Mouse (Mus musculus) lung, adult 2 months (tissue): ENCODE measurements around the gene Rabggta. TPM values are rescaled to one million over a fixed set of nuclear protein-coding genes. Genes with fewer than 3 reads are reported as not detected.

Source experiments
- DNase-seq: peaks from one replicate; pipeline ENCODE4 v3.0.0; 2022
- H3K4me1 ChIP-seq: fragments of 200-500 bp; 2 replicates; pipeline ENCODE4 v1.6.1; 2011; ENCODE audit warnings: low read length; ENCODE audit not compliant: control insufficient read depth, insufficient read depth
- H3K4me3 ChIP-seq: fragments of 200-500 bp; replicated peaks from 2 replicates; pipeline ENCODE3; 2011; ENCODE audit warnings: low read depth, mild to moderate bottlenecking, control low read depth, low read length; ENCODE audit errors: extremely low read depth
- CTCF ChIP-seq: fragments of 200-500 bp; IDR thresholded peaks from 2 replicates; pipeline ENCODE4 v1.5.1; 2011; ENCODE audit warnings: mild to moderate bottlenecking, low read length, control low read depth; ENCODE audit not compliant: insufficient read depth
- POLR2A ChIP-seq: fragments of 200-500 bp; IDR thresholded peaks from 2 replicates; pipeline ENCODE4 v1.6.1; 2011; ENCODE audit warnings: low read depth, mild to moderate bottlenecking, control low read depth, low read length, borderline replicate concordance; ENCODE audit errors: extremely low read depth
- WGBS: fragments of 180-500 bp; shearing (Covaris S2); methylation state at CpG from one replicate; pipeline ENCODE4 v1.1.7; 2018; 5-methylcytosine and 5-hydroxymethylcytosine counted together
- polyA plus RNA-seq: library from polyadenylated mRNA; depleted of rRNA; stranded (reverse); fragments of >200 nt; gene quantifications from 2 replicates; pipeline ENCODE4 v1.2.3, GENCODE M21; 2012; rRNA removed

Gene Rabggta
- polyA plus RNA-seq: 42.0 and 57.3 TPM in 2 replicates

GRCm38 (mm10) chr14:55721700-55722437 lies at the start of gene Rabggta:
Rabggta (minus strand) TSS chr14:55722263.
- H3K4me1 ChIP-seq: peaks cover 4% of the 10 kb centered on the region
- DNase-seq: peak; percentile 89
- peak within 1 kb of the TSS; percentile 92 for H3K4me3 ChIP-seq
- TF ChIP-seq POLR2A (peak; percentile 53; the same call in 1 of the 2 replicates), CTCF (peak; percentile 85)
- WGBS: under 1% methylated on average over 50 of the region's 50 CpGs

- DNase-seq: no peak
- WGBS: 84% methylated on average over 16 of the region's 16 CpGs
- Histone ChIP-seq H3K4me3 (no peak overlapping the region), H3K4me1 (peaks cover 5% of the 10 kb centered on the region; the same call in 1 of the 2 replicates)
- no peak for TF ChIP-seq POLR2A
- no peak for TF ChIP-seq CTCF
These were observed 47.1 kb upstream of the Rabggta start for GRCm38 (mm10) chr14:55769087-55769703.

GRCm38 (mm10) chr14:55768555-55768954 lies 46.5 kb upstream of the Rabggta start:
- TF ChIP-seq POLR2A: no peak
- no peak for TF ChIP-seq CTCF
- Histone ChIP-seq H3K4me3 (no peak overlapping the region), H3K4me1 (peaks cover 5% of the 10 kb centered on the region; the same call in 1 of the 2 replicates)
- no peak for DNase-seq
- 64% methylated on average over 6 of the region's 6 CpGs for WGBS

GRCm38 (mm10) chr14:55767519-55768414 lies 45.7 kb upstream of the Rabggta start:
- TF ChIP-seq POLR2A (no peak), CTCF (0 out of 2 replicates have a peak, but pooled peaks have one; percentile 9)
- Histone ChIP-seq H3K4me3 (peak overlapping the region; percentile 15), H3K4me1 (peaks cover 7% of the 10 kb centered on the region; the same call in 1 of the 2 replicates)
- DNase-seq: peak; percentile 63
- WGBS: 13% methylated on average over 52 of the region's 52 CpGs

GRCm38 (mm10) chr14:55765696-55766095 lies 43.6 kb upstream of the Rabggta start, which contains the start of gene Ltb4r1:
Ltb4r1 (plus strand) TSS chr14:55765962.
- Histone ChIP-seq H3K4me3 (no peak within 1 kb of the TSS), H3K4me1 (peaks cover 12% of the 10 kb centered on the region; the same call in 1 of the 2 replicates)
- TF ChIP-seq POLR2A (no peak), CTCF (no peak)
- no peak for DNase-seq
- 40% methylated on average over 4 of the region's 4 CpGs for WGBS

- TF ChIP-seq POLR2A (no peak), CTCF (no peak)
- 28% methylated on average over 7 of the region's 7 CpGs for WGBS
- Histone ChIP-seq H3K4me3 (no peak overlapping the region), H3K4me1 (peaks cover 11% of the 10 kb centered on the region; the same call in 1 of the 2 replicates)
- peak; percentile 49 for DNase-seq
These were observed 41.1 kb upstream of the Rabggta start for GRCm38 (mm10) chr14:55763166-55763565.

GRCm38 (mm10) chr14:55762001-55762821 lies 40.1 kb upstream of the Rabggta start:
- TF ChIP-seq CTCF (no peak), POLR2A (no peak)
- peaks cover 7% of the 10 kb centered on the region; the same call in 1 of the 2 replicates for H3K4me1 ChIP-seq
- 2% methylated on average over 77 of the region's 77 CpGs for WGBS
- H3K4me3 ChIP-seq: peak overlapping the region; percentile 55
- DNase-seq: peak; percentile 60

GRCm38 (mm10) chr14:55761163-55761562 lies 39.1 kb upstream of the Rabggta start, which contains the start of gene Ltb4r2:
Ltb4r2 (plus strand) TSS chr14:55761428.
- TF ChIP-seq CTCF: no peak
- TF ChIP-seq POLR2A: no peak
- Histone ChIP-seq H3K4me1 (peaks cover 7% of the 10 kb centered on the region; the same call in 1 of the 2 replicates), H3K4me3 (peak within 1 kb of the TSS; percentile 55)
- DNase-seq: no peak
- WGBS: 89% methylated on average over 6 of the region's 6 CpGs
